In genomic region chr5:121003781-121004180, GRCm38 (mm10) we compare ENCODE assay signal across 9 mouse cellular contexts. TPM values are rescaled to one million over a fixed set of nuclear protein-coding genes. Genes with fewer than 3 reads are reported as not detected.
A peak's percentile ranks its signal among the peaks of the same experiment; 100 is the strongest.
DNase-seq lines count a peak whose midpoint lies in the region; ATAC-seq lines count a peak whose summit lies in the region.
"Had no signal": no experiment of that assay in that cellular context is flagged by ENCODE, and none has a peak within 500 bp of the region (broad histone marks: within the 10 kb centered on the region; RNA-seq: fewer than 3 reads in every experiment).

No protein-coding gene starts in this region.

- peak overlapping the region; percentile 12; the same call in 1 of the 2 replicates for H3K4me3 ChIP-seq in hindbrain, embryonic 13.5 days
- H3K4me3 ChIP-seq in hindbrain, embryonic 11.5 days (ENCODE audit: low read depth, low read length), result no peak overlapping the region
- peak overlapping the region; percentile 1; the same call in 1 of the 2 replicates for H3K4me3 ChIP-seq in hindbrain, embryonic 14.5 days (replicated peaks; ENCODE audit: low read length)
- H3K4me3 ChIP-seq: liver, embryonic 12.5 days had no signal

- no peak for DNase-seq in hindbrain, embryonic 11.5 days (ENCODE audit: low spot score)
- peak; percentile 85 for DNase-seq in cerebellum, adult 11-12 months
- DNase-seq in hindbrain, embryonic 14.5 days (ENCODE audit: low spot score), result peak; percentile 63
- peak; percentile 93 for DNase-seq in retina, postnatal 1 day
- no peak for DNase-seq in B cell, adult 2 months
- DNase-seq in adrenal gland, postnatal 14 days, result no peak
- no peak for DNase-seq in thymus, postnatal 10 days (ENCODE audit: low spot score in 2 of 2)

- WGBS in hindbrain, embryonic 13.5 days, result 16% methylated on average over 17 of the region's 17 CpGs
- WGBS in hindbrain, embryonic 11.5 days, result 34% methylated on average over 17 of the region's 17 CpGs
- 15% methylated on average over 17 of the region's 17 CpGs for WGBS in hindbrain, embryonic 14.5 days

- no peaks in the 10 kb centered on the region for H3K36me3 ChIP-seq in hindbrain, embryonic 13.5 days
- no peaks in the 10 kb centered on the region for H3K36me3 ChIP-seq in hindbrain, embryonic 11.5 days (ENCODE audit: control insufficient read depth, insufficient read depth, low read length)
- no peaks in the 10 kb centered on the region for H3K36me3 ChIP-seq in hindbrain, embryonic 14.5 days (replicated peaks; ENCODE audit: control insufficient read depth, insufficient read depth)
- H3K36me3 ChIP-seq: liver, embryonic 12.5 days had no signal

- no peaks in the 10 kb centered on the region for H3K9me3 ChIP-seq in hindbrain, embryonic 13.5 days
- H3K9me3 ChIP-seq in hindbrain, embryonic 11.5 days (ENCODE audit: control insufficient read depth, low read length), result no peaks in the 10 kb centered on the region
- H3K9me3 ChIP-seq in hindbrain, embryonic 14.5 days (ENCODE audit: control insufficient read depth, low read length), result no peaks in the 10 kb centered on the region
- H3K9me3 ChIP-seq: liver, embryonic 12.5 days had no signal

- H3K27ac ChIP-seq in hindbrain, embryonic 13.5 days, result peak overlapping the region; percentile 72
- H3K27ac ChIP-seq in hindbrain, embryonic 11.5 days (ENCODE audit: low read depth, low read length), result no peak overlapping the region
- H3K27ac ChIP-seq in hindbrain, embryonic 14.5 days, result peak overlapping the region; percentile 47
- H3K27ac ChIP-seq: liver, embryonic 12.5 days had no signal

- peaks cover 29% of the 10 kb centered on the region for H3K27me3 ChIP-seq in hindbrain, embryonic 13.5 days
- peaks cover 2% of the 10 kb centered on the region; the same call in 1 of the 2 replicates for H3K27me3 ChIP-seq in hindbrain, embryonic 11.5 days (ENCODE audit: control insufficient read depth, insufficient read depth, low read length)
- no peaks in the 10 kb centered on the region for H3K27me3 ChIP-seq in hindbrain, embryonic 14.5 days (ENCODE audit: control insufficient read depth, insufficient read depth, low read length)

- H3K9ac ChIP-seq in hindbrain, embryonic 13.5 days, result peak overlapping the region; percentile 51
- no peak overlapping the region for H3K9ac ChIP-seq in hindbrain, embryonic 11.5 days (ENCODE audit: low read depth, low read length)
- H3K9ac ChIP-seq in hindbrain, embryonic 14.5 days, result peak overlapping the region; percentile 41; the same call in 1 of the 2 replicates
- H3K9ac ChIP-seq: liver, embryonic 12.5 days had no signal

- peak overlapping the region; percentile 52 for H3K4me2 ChIP-seq in hindbrain, embryonic 13.5 days
- no peak overlapping the region for H3K4me2 ChIP-seq in hindbrain, embryonic 11.5 days (replicated peaks; ENCODE audit: low read depth, low read length)
- peak overlapping the region; percentile 40 for H3K4me2 ChIP-seq in hindbrain, embryonic 14.5 days (replicated peaks)
- H3K4me2 ChIP-seq: liver, embryonic 12.5 days had no signal

- ATAC-seq in hindbrain, embryonic 13.5 days (ENCODE audit: low FRiP score), result no peak
- no peak for ATAC-seq in hindbrain, embryonic 11.5 days (ENCODE audit: low FRiP score)
- ATAC-seq in hindbrain, embryonic 14.5 days (ENCODE audit: low FRiP score), result no peak
- ATAC-seq: liver, embryonic 12.5 days had no signal

- H3K4me1 ChIP-seq in hindbrain, embryonic 13.5 days (replicated peaks), result peaks cover 48% of the 10 kb centered on the region
- H3K4me1 ChIP-seq in hindbrain, embryonic 11.5 days (replicated peaks; ENCODE audit: control insufficient read depth, insufficient read depth, low read length), result no peaks in the 10 kb centered on the region
- H3K4me1 ChIP-seq in hindbrain, embryonic 14.5 days (replicated peaks; ENCODE audit: control insufficient read depth, insufficient read depth, low read length), result peaks cover 30% of the 10 kb centered on the region
- H3K4me1 ChIP-seq: liver, embryonic 12.5 days had no signal

RNA-seq across cellular contexts. Expression of gene Rph3a, which starts 6.1 kb away (rescaled TPM):
- 15.0 and 16.1 TPM in 2 replicates for polyA plus RNA-seq in hindbrain, embryonic 13.5 days (2015; fragmentation: Nextera tagmentation; extraction: Ambion mirVana)
- polyA plus RNA-seq in hindbrain, embryonic 11.5 days (2014; fragmentation: Nextera tagmentation; extraction: Ambion mirVana), result 2.1 and 2.6 TPM in 2 replicates
- polyA plus RNA-seq in hindbrain, embryonic 14.5 days (2014; fragmentation: Nextera tagmentation; extraction: Ambion mirVana), result 28.6 and 33.7 TPM in 2 replicates
- total RNA-seq in adrenal gland, postnatal 14 days (2021), result 2.7 and 3.0 TPM in 2 replicates
- polyA plus RNA-seq: liver, embryonic 12.5 days had no signal

Comparison
In these comparisons a context has a peak if more than half of its experiments do, and no peak if none do; other contexts are left out.
1. DNase-seq: peak in cerebellum, adult 11-12 months (single experiment), hindbrain, embryonic 14.5 days (single experiment) and retina, postnatal 1 day (single experiment); none in hindbrain, embryonic 11.5 days (single experiment), B cell, adult 2 months (0 of 2), adrenal gland, postnatal 14 days (single experiment) and thymus, postnatal 10 days (0 of 2).